Mouse (Mus musculus) liver, embryonic 14.5 days (tissue): ENCODE results near the gene Nsmce4a.

Source experiments
- CTCF ChIP-seq: IDR thresholded peaks from 2 replicates; pipeline ENCODE4 v1.5.1; 2016; ENCODE audit warnings: antibody characterized with exemption, low read depth, control low read depth
- EP300 ChIP-seq: IDR thresholded peaks from 2 replicates; pipeline ENCODE4 v1.6.1; 2016; ENCODE audit warnings: antibody characterized with exemption, low read depth

GRCm38 (mm10) chr7:130600074-130600473 lies 27.2 kb upstream of the Nsmce4a start:
- no peak for TF ChIP-seq EP300
- TF ChIP-seq CTCF: no peak
